Mouse (Mus musculus) frontal cortex, postnatal 14 days (tissue): ENCODE results near the gene Gm21411.
"Not testable (repeated sequence)": the region's sequence is repeated elsewhere in the genome, so short reads cannot be mapped to it uniquely, and the experiment has no call there.

Experiments
- DNase-seq, 2 experiments: peaks; one replicate each; pipeline ENCODE4 v3.0.0; 2022; ENCODE audit warnings: low spot score in 2 of 2

Gm21411 gene

DNA sequence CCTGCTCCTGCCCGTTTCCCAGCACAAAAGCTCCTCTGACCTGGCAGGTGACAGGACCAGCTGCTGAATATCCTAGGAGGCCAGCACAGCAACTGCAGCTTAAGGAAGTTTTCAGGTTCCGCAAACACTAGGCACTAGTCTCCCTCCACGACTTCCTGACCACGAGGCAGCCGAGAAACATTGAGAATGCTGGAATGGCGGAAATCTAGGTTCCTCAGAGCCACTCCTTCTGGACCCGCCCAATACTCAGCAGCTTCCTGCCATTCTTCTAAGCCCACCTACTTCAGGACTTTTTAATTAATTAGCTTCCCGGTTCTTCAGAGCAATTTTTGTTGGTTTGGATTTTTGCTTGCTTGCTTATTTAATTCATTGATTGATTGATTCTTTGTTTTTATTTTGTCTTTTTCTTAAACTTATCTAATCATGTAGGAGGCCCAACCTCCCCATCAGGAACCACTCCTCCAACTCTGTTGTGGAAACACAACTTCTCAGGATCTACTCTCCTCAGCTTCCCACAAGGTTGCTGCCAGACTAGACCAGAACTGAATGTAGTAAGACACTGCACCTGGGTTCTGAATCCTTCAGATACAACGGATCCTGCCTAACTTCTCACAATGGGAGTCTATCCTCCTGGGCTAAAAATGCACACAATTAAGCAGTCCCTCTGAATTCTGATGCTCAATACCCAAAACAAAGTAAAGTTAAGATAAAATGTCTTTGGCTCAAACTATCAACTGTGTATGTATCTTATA, at the start of gene Gm21411:
TSS of gene Gm21411 (minus strand) at position 205 of the 752 bp plus-strand sequence.
- not testable (repeated sequence) for DNase-seq

DNA sequence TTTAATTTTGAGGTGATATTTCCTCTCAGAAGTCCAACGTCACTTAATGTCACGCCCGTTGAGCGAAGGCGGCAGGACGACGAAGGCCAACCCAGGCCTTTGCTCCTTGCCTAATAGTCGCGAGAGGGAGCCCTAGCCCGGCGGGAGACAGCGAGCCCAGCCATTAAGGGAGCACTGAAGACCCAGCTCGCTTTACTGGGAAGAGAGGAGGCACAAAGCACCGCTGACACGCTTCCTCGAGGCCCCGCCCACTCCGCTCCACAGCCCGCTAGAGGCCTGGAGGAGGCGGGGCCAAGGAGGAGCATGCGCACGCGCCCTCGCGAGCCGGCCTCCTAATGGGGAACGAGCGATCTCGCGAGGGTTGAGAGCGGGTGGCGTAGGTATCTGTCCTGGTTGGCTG, 32.3 kb upstream of the Gm21411 start:
- DNase-seq: not testable (repeated sequence)

DNA sequence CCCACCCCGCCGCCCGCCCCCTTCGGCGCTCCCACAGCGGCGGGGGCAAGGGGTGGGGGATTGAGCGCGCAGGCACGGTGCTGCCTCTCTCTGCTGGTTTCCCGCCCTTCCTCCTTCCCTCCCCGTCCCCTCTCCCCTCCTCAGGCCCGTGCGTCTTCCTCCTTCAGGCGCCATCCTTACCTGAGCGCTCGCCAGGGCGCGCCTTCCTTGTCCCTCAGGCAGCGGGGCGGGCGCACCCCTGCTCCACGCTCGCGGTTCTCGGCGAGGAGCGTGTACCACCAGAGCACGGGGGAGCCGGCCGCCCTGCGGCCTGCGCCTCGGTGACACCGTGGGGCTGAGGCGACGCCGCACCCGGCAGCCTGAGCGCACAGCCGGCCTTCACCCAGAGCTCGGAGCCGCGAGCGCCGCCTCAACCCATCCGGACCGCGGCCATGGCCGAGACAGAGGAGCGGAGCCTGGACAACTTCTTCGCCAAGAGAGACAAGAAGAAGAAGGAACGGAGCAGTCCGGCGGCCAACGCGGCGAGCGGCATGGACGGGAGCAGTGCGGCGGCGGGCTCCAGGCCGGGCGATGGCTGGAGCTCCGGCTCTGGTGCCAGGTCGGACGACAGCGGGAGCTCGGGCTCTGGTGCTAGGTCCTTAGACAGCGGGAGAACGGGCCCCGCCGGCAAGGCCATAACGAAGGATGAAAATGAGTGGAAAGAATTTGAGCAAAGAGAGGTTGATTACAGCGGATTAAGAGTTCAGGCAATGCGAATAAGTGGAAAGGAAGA, 23.1 kb upstream of the Gm21411 start:
- DNase-seq: no peak

DNA sequence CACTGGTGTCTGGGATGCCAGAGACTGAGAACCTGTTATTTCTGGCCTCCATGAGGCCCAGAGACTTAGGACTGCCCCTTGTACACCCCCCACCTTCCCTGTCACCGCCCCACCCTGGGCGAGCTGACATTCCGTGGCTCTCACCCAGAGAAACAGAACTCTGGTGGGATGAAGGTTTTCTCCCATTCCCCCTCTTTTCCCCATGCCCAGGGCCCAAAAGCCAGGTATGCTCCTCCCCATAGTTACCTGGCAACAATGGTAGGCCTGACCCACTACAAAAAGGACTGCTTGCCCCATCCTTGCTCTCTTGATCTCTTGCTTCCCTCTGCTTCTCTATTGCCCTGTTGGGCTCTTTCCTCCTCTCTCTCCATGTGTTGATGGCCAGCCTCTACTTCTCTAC, 5.8 kb upstream of the Gm21411 start:
- no peak for DNase-seq

DNA sequence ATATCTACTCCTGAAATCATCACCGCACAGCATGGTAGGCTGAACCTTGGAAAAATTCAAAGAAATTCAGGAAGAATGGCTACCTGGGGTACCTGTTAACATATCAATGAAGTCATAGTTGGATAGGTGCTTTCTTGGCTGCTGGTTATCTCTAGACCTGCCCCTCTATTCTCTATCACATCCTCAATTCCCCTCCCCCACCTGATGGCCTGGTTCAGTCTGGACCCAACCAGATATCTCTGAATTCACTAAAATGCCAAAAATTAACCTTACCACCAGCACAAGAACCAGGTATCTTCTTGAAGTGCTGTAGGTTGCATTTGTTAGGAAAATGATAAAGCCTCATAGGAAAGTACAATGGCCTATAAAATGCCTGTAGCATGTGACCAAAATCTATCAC, 1.3 kb downstream of the Gm21411 start:
- not testable (repeated sequence) for DNase-seq

DNA sequence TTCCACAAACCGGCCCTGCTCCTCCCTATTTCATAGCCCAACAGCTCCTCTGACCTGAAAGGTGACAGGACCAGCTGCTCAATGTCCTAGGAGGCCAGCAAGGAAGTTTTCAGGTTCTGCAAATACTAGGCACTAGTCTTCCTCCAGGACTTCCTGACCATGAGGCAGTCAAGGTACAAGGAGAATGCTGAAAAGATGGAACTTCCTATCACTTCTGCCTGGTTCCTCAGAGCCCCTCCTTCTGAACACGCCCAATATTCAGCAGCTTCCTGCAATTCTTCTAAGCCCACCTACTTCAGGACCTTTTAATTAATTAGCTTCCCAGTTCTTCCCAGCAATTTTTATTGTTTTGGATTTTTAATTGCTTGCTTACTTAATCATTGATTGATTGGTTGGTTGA, 4.6 kb downstream of the Gm21411 start:
- DNase-seq: not testable (repeated sequence)

DNA sequence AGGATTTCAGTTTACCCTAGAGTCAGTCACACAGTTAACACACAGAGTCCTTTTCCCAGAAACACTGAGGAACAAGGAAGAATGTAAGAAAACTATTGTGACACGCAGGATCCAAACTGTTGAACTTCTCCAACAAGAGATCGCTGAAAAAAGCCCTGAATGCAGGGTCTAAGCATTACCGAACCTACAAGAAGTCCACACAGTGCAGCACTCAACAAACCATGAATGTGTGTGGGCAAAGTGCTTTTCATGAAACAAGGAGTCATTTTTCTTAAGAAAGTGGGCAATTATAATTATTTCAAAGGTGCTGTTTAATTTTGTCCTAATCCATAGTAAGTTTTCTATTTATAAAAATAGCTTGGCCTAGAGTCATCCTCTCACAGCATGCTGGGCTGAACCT, 6.3 kb downstream of the Gm21411 start:
- DNase-seq: not testable (repeated sequence)
